Mouse (Mus musculus): ENCODE measurements at regions not wholly inside any gene's neighbourhood (a gene's known extent, or its start where the extent isn't known, plus 50 kb on each side); places are given as distances from the start of the nearest gene placed in this dataset.
A peak's percentile ranks its signal among the peaks of the same experiment; 100 is the strongest.

DNA sequence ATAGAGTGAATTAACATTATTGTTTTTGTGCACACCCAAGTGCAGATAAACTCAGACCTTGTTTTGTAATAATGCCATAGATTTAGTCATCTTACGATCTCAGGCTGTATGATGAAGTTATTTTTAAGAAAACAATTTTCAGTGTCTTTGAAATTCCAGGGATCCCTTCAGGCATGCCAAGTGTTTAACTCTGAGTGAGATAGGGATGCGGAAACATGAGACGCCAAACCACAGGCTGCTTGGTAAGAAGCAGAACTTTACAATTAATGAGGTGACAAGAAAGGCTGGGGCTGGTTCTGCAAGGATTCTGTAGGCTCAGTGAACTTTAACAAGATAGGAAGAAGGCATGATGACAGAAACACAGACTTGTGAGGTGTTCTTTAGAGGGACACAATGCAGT, 292.3 kb upstream of the Alcam start:
- no peak for DNase-seq (ENCODE audit: low read depth, low spot score)

DNA sequence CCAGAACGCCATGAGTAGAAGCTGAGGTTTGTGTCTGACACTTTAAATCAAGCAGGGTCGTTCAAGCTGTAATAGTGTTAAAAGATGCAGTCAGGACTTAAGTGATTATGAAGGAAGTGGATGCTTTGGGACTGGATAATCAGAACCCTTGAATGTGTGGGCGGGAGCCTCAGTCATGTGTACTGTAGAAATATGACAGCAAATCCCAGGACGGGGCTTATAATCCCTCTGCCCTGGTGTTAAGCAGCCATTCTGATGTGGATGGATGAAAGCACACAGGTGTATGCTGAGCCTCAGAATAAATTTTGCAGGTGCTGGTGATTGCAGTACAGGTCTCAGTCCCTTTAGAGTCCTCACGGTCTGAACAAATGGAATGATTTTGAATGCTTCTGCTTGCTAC, 290.8 kb upstream of the Alcam start:
- DNase-seq (ENCODE audit: low read depth, low spot score): no peak

DNA sequence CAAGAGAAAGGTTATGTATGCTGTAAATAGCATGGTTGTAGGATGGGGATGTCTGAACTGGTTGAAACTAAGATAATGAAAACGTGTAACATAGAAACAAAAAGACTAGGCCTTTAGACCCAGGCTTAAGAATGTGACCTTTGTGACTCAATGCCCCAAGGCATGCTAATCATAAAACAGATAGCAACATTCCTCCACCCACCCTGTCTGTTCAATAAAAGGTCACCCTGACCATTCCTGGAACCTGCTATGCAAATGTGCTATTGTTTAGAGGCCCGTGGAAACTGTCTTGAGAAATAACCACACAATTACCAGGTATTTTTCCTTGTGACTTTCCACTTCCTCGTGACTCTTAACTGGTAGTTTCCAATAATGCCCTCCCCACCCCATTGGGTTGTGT, 288.3 kb upstream of the Alcam start:
- DNase-seq (ENCODE audit: low read depth, low spot score): no peak

DNA sequence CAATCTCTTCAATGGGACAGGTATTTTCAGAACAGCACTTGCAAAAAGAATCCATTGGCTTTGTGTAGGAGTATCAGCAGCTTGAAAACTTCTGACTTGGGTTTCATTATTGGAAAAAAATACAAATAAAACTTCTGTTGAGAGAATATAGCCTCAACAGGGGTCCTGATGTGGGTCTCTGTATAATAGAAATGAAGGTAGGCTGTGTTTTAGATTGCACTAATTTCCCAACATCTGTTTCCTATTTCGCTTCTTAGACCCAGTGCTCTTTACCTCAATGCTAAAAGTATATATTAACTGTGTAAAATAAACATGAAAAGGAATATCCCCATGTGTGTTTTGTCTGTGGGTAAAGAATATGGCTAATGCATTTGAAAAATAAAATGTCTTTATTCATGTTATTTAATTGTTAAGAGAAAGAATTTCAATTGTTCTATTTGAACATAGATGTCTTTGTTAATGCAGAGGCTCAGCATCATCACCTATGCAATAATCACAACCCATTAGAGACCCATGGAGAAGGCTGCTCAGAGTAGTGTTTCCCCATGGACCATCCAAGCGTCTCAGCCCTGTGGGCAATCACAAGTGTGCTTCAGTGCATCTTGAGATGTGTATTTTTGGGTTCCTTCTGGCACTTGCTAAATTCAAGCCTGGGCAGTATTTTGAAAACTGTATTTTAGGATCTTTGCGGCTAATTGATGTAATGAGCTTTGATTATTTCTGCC, 272.4 kb upstream of the Alcam start:
- no peak for DNase-seq (ENCODE audit: low read depth, low spot score)

DNA sequence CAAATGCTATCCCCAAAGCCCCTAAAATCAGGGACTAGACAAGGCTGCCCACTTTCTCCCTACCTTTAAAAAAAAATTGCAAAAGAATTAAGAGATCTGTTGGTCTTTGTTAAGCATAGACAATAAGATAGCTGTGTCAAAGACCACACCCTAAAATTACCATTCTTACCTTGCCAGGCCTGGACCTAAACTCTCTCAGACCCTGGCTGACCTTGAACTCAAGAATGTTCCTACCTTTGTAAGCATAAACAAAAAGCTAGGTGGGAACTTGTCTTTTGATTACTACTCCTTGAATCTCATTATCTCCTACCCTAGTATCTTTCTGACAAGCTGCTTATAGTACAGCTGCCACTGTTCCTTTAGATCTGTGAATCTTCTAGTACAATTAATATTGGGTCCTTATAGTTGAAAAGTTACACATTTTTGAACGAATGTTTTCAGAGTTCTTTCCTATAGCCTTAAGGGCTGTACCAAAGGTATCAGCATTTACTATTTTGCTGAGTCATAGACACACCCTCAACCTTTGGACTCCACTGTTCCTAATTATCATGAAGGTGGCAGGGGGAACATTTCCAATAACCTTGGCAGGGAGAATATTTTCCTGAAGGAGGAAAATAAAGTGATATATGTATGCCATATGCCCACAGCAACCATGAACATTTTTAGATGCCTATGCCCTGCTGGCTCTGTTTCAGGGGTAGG, 264.5 kb upstream of the Alcam start:
- no peak for DNase-seq (ENCODE audit: low read depth, low spot score)

DNA sequence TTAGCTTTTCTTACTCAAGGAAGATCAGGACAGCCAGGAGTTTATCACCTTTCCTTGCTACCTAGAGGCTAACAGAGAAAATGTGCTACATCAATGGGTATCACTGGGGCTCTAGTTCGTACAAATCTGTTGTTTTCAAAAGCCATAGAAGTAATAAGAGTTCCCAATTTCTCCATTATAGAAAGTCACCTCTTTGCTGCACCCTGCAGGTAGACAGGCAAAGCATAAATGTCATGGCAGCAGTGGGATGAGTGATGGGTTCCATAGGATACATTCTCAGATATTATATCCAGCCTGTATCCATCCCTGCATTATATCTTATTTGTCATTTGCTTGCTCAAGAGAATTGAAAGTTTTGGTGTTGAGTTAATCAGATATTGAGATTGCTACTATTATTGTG, 236.4 kb upstream of the Alcam start:
- DNase-seq (ENCODE audit: low read depth, low spot score): peak; percentile 1

DNA sequence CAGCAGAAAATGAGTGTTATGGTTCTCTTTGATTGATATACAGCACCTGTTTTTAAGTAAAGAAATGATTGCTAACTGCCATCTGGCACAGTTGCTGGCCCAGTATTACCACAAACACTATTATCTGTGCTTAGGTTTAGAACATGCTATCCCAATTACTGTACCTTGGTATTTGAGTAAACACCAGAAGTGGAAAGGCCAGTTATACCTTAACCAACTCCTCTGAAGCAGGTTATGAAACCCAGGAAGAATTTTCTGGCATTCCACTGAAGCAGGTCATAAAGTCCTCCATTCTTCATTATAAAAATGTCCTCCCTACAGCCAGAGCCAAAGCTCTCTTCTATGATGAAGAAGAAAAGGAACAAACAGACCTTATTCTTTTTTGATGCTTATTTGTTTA, 201.0 kb upstream of the Alcam start:
- DNase-seq (ENCODE audit: low read depth, low spot score): no peak

All from CD4-positive, CD25-positive, alpha-beta regulatory T cell, adult 2 months (primary cell).